Comparison of ENCODE assay signal across 8 mouse cellular contexts in genomic region chr16:30065077-30065476, GRCm38 (mm10). TPM values are rescaled to one million over a fixed set of nuclear protein-coding genes. Genes with fewer than 3 reads are reported as not detected.
DNase-seq lines count a peak whose midpoint lies in the region; ATAC-seq and TF ChIP-seq lines count a peak whose summit lies in the region.

No protein-coding gene starts in this region.

- H3K27ac ChIP-seq in gastrocnemius, adult 2 months, result peak overlapping the region; percentile 98
- no peak overlapping the region for H3K27ac ChIP-seq in hindbrain, postnatal 0 days

- no peaks in the 10 kb centered on the region for H3K36me3 ChIP-seq in hindbrain, postnatal 0 days (ENCODE audit: insufficient read depth, low read length)

- under 1% methylated on average over 21 of the region's 21 CpGs for WGBS in hindbrain, postnatal 0 days

- DNase-seq in T-cell, adult 2 months (ENCODE audit: low spot score), result peak; percentile 16
- peak; percentile 60 to 81 for DNase-seq in cerebellum, postnatal 4 days (ENCODE audit: low spot score in 2 of 2)
- peak; percentile 96 for DNase-seq in gastrocnemius, adult 2 months
- DNase-seq in hindbrain, postnatal 0 days (ENCODE audit: low spot score), result peak; percentile 93
- peak; percentile 90 to 96 for DNase-seq in left cerebral cortex, postnatal 14 days (ENCODE audit: low spot score in 2 of 2)
- peak; percentile 98 for DNase-seq in skeletal muscle tissue, adult 2 months (ENCODE audit: low read depth, low spot score)
- DNase-seq in c-Kit-positive CD71-positive TER-119-positive erythroid progenitor cells, embryonic 14.5 days (ENCODE audit: low spot score), result no peak

- peaks cover 4% of the 10 kb centered on the region for H3K27me3 ChIP-seq in hindbrain, postnatal 0 days (ENCODE audit: insufficient read depth, low read length)

- no peaks in the 10 kb centered on the region for H3K9me3 ChIP-seq in hindbrain, postnatal 0 days (ENCODE audit: low read length)

- no peak for TF ChIP-seq CTCF in gastrocnemius, adult 2 months (IDR thresholded peaks at IDR 0.05)
- TF ChIP-seq CTCF in hindbrain, postnatal 0 days (IDR thresholded peaks at IDR 0.05; ENCODE audit: low read depth), result no peak

- H3K4me3 ChIP-seq in gastrocnemius, adult 2 months, result peak overlapping the region; percentile 89
- peak overlapping the region; percentile 64 for H3K4me3 ChIP-seq in hindbrain, postnatal 0 days (ENCODE audit: low read length)

- intact Hi-C loops in gastrocnemius, adult 2 months (cut with DNase I), result loop anchor here (1.0 to 2.0 kb wide), 2 partner anchors 119 to 250 kb away; no protein-coding TSS in a partner anchor
- intact Hi-C loops in left cerebral cortex, postnatal 14 days (cut with DNase I), result loop anchor here (2.0 to 10.0 kb wide), 3 partner anchors 56 to 410 kb away; no protein-coding TSS in a partner anchor

- H3K9ac ChIP-seq in hindbrain, postnatal 0 days (replicated peaks; ENCODE audit: low read length), result no peak overlapping the region

- ATAC-seq in hindbrain, postnatal 0 days, result peak; percentile 77
- ATAC-seq in megakaryocyte-erythroid progenitor cell, adult 5-6 weeks (replicated peaks; ENCODE audit: low FRiP score, low TSS enrichment, poor library complexity, severe bottlenecking), result peak; percentile 57

- H3K4me2 ChIP-seq in hindbrain, postnatal 0 days (ENCODE audit: low read depth, low read length), result peak overlapping the region; percentile 99

- peaks cover 9% of the 10 kb centered on the region; the same call in 1 of the 2 replicates for H3K4me1 ChIP-seq in hindbrain, postnatal 0 days (ENCODE audit: insufficient read depth, low read length)

RNA-seq across cellular contexts. Expression of gene Hes1, which starts 0.9 kb away (rescaled TPM):
- 10 to 100 TPM in 1 of 2 experiments, 1 to 10 TPM in 1; 9.5 to 11.1 TPM for total RNA-seq in gastrocnemius, adult 2 months (2021)
- 9.2 and 19.8 TPM in 2 replicates for total RNA-seq in hindbrain, postnatal 0 days (2014; rRNA removed)
- 10.6 and 12.5 TPM in 2 replicates for polyA plus RNA-seq in hindbrain, postnatal 0 days (2015; fragmentation: Nextera tagmentation; extraction: Ambion mirVana)
- 10 to 100 TPM; 13.5 to 18.3 TPM for total RNA-seq in left cerebral cortex, postnatal 14 days (2021)
- 1.5 and 6.9 TPM in 2 replicates for total RNA-seq in megakaryocyte-erythroid progenitor cell, adult 5-6 weeks (2014; fragmentation: Nextera tagmentation)
- total RNA-seq in megakaryocyte-erythroid progenitor cell, adult 5-6 weeks (2017), result 2.9 and 5.1 TPM in 2 replicates
